Mouse (Mus musculus): ENCODE results near the gene Ppm1j. TPM values are rescaled to one million over a fixed set of nuclear protein-coding genes. Genes with fewer than 3 reads are reported as not detected.

The Ppm1j gene
- total RNA-seq, 2 experiments from 2014 or later, result 30.5 to 40.0 TPM

DNA sequence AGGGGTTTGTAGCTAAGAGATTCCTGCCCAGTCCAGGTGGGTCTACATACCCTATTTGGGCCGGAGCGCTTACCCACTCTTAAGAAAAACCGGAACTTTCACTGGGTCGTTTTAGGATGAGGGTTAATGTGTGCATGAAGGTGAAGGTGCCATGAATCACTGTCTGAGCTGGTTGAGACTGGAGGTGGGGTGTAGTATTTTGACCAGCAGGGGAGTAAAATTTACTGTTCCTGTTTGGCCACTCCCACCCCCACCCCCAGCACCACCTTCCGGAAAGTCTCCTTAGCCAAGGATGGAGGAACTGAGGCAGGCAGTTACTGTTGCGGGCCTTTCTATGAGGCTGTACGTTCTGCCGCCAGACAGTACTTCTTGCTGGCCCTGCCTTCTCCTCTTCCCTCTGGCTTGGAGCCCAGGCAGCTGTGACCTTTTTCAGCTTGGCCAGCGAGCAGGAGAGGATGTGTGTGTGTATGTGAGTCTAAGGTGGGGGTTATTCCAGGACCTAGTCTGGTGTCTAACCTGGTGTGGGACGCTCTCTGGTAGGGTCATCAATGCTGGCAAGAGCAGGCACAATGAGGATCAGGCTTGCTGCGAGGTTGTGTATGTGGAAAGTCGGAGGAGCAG, 1.3 kb downstream of the Ppm1j start:
- intact Hi-C loops (cut with DNase I), result loop anchor here (2.0 to 10.0 kb wide), 2 partner anchors 83 to 273 kb away; partner anchors contain the start of genes Capza1, Cttnbp2nl and St7l
- DNase-seq, result peak; percentile 62 to 78

DNA sequence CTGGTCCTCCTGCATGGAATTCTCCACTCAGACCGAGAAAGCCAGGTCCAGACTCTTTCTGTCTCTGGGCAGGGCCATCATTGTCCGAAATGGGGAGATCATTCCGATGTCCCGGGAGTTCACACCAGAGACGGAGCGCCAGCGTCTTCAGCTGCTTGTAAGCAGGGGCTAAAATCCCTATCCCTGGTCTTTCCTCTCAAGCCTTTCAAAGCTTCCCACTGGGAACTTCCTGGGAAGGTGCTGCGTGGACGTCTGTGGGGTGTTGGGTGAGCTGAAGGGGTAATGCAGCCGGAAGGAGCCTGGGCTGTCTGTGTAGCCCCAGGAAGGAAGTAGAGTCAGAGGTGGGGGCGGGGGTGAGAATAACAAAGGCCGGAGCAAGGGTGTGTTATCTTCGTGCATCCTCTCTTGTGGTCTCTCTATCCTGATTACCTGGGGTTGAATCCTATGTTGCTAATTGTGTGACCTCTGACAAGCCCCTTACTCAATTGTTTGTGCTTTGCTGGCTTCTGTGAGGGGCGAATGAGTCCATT, 3.2 kb downstream of the Ppm1j start:
- DNase-seq, result no peak
- intact Hi-C loops (cut with DNase I), result loop anchor here (2.0 to 10.0 kb wide), 2 partner anchors 81 to 271 kb away; partner anchors contain the start of genes Capza1, Cttnbp2nl and St7l

DNA sequence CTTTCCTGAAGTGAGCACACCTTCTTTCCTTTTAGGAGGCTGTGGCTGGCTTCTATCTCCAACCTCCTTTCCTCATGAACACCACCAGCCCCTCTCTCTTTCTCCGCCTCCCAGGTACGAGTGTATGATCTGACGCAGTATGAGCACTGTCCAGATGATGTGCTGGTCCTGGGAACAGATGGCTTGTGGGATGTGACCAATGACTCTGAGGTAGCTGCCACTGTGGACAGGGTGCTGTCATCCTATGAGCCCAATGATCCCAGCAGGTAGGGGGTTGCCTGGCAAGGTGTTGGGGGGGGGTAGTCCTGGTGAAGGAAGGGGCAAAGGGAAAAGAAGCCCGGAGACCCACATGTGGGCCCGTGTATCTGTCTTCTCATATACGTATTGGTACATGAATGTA, 4.4 kb downstream of the Ppm1j start:
- no peak for DNase-seq
- intact Hi-C loops (cut with DNase I), result loop anchor here (10.0 kb wide), 1 partner anchor 270 kb away; the partner anchor contains the start of gene Cttnbp2nl

DNA sequence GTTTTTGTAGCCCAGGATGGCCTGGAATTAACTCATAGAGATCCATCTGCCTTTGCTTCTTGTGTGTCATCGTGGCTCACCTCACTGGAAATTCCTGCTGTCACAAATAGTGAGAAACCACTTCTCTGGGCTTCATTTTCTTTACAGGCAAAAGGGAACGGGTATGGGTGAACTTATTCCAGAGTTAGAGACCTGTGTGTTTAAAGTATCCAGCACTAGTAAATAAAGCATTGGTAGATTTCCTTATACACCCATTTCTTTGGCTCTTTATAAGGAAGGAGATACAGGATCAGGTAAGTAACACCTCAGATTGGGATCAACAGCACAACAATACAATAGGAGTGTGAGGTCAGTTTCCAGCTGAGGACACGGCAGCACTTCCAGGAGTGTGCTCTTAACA, 7.2 kb downstream of the Ppm1j start, which contains the start of gene Rhoc:
Gene Rhoc (plus strand): TSS at position 301 of the 400 bp plus-strand sequence.
- intact Hi-C loops (cut with DNase I), result loop anchor here (10.0 kb wide), 1 partner anchor 267 kb away; the partner anchor contains the start of gene Cttnbp2nl
- DNase-seq, result no peak

DNA sequence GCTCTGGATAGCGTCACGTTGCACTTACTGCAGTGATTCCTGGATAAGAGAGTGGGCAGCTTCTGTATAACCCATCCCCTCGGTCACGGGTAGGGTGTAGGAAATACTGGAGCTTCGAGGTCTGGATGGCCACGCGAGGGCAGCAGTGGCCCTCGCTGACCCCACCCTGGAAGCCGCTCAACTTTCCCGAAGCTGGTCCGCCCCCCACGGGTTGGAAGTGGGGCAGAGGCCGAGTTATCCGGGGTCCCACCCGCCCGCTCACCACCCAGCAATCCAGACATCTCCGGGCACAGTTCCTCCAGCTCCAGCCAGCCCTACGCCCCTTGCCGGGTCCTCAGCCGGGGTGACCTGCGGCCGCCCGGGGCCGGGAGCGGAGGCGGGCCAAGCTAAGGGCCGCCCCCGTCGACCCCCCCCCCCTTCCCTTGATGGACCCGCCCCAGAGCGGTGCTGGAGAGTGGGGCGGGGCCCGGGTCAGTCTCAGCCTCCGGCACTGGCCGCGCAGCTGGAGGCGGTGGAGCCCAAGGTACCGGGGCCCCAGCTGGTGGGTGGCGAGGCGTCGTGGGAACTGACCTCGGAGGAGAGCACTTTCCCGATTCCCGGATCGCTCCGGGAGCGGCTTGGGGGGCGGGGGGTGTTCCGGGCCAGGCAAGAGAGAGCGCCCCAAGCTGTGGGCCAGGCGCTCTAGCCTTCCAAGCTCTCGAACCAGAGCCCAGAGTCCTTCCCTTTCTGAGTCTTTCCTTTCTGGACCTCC, 7.9 kb downstream of the Ppm1j start:
- intact Hi-C loops (cut with DNase I), result loop anchor here (10.0 kb wide), 1 partner anchor 266 kb away; the partner anchor contains the start of gene Cttnbp2nl
- peak; percentile 83 for DNase-seq

DNA sequence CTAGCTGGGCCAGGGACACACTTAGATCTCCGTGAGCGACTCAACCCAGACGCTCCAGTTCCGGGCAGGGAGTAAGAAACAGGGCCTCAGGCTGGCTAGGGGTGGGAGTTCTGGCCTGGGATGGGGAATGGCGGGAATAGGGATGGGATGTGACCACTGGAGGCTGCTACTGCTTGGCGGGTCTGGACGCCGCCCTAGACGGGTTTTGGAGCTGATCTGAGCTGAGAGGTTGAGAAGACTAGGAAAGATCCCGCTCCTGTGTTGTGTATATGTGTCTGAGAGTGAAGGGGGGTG, 8.4 kb downstream of the Ppm1j start:
- intact Hi-C loops (cut with DNase I), result loop anchor here (10.0 kb wide), 1 partner anchor 266 kb away; the partner anchor contains the start of gene Cttnbp2nl
- no peak for DNase-seq

DNA sequence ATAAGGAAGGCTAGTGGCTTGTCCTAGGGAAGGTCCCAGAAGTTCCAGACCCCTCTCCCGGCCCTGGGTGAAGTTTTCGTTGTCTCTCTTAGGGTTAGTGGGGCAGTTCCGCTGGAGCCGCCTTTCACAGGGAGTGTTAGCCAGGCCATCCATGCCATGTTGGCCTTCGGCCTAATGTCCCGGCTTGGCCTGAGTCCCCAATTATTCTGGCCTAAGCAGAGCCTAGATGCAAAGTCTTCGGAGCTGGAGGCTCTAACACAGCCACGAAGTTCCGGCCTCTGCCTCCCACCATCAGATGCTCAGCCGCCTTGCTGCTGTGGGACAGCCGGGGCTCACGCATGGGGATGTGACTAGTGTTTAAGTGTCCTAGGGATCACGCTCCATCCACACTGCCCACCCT, 9.0 kb downstream of the Ppm1j start:
- intact Hi-C loops (cut with DNase I), result loop anchor here (2.0 to 10.0 kb wide), 2 partner anchors 29 to 265 kb away; partner anchors contain the start of genes Cttnbp2nl and Mov10
- peak in 1 of 2 experiments; percentile 60 for DNase-seq

DNA sequence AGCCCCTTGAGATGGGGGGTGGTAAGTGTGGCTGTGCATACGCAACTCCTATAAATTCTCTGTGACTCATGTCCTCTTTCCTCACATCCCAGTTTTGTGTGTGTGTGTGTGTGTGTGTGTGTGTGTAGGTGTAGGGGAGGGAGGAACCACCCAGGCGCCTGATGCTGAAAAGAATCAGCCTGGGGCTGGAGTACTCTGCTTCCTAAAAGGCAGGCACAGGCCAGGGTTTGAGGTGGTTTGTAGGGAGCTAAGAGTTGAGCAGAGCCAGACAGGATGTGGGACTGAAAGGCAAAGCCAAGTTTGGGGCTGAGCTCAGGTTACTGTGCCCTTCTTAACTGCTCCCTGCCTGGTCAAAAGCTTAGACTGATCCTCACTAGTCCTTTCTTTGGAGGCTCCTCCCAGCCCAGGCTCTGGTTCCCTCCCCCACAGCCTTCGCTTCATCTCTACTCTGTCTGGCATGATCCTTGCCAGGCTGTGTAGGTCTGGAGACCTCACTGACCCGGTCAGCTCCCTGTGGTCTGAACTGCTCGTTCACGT, 9.6 kb downstream of the Ppm1j start:
- no peak for DNase-seq
- intact Hi-C loops (cut with DNase I), result loop anchor here (2.0 kb wide), 1 partner anchor 28 kb away; the partner anchor contains the start of gene Mov10

DNA sequence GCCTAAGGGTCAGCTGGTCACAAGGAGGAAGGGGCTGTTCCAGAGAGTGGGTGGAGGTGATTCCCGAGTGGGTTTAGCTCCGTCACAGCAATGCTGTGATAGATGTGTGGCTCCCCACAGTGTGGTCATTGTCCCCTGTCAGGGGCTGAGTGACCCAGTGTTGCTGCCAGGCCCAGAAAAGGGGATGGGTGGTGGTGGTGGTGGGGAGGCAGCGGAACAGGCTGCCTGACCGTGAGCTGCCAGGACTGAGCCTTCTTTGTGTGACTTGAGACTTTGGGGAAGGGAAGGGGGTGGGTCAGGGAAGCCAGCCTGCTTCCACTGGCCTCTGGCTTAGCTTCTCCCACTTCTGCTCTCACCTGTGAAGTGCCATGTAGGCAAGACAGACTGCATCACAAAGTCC, 10.2 kb downstream of the Ppm1j start:
- intact Hi-C loops (cut with DNase I), result loop anchor here (2.0 kb wide), 1 partner anchor 28 kb away; the partner anchor contains the start of gene Mov10
- DNase-seq, result no peak

DNA sequence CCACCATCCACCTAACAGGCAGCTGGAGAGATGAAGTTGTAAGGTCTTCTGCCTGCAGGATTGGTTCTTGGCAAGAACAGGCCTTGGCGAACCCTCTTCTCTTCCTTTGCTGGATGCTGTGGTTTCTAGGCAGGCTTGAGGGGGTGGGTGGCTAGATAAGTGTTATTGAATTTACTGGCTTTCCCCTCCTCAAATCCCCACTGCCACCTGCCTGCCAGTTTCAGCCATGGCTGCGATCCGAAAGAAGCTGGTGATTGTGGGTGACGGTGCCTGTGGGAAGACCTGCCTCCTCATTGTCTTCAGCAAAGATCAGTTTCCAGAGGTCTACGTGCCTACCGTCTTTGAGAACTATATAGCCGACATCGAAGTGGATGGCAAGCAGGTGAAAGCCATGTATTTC, 10.8 kb downstream of the Ppm1j start:
- intact Hi-C loops (cut with DNase I), result loop anchor here (2.0 kb wide), 1 partner anchor 27 kb away; the partner anchor contains the start of gene Mov10
- DNase-seq, result no peak

DNA sequence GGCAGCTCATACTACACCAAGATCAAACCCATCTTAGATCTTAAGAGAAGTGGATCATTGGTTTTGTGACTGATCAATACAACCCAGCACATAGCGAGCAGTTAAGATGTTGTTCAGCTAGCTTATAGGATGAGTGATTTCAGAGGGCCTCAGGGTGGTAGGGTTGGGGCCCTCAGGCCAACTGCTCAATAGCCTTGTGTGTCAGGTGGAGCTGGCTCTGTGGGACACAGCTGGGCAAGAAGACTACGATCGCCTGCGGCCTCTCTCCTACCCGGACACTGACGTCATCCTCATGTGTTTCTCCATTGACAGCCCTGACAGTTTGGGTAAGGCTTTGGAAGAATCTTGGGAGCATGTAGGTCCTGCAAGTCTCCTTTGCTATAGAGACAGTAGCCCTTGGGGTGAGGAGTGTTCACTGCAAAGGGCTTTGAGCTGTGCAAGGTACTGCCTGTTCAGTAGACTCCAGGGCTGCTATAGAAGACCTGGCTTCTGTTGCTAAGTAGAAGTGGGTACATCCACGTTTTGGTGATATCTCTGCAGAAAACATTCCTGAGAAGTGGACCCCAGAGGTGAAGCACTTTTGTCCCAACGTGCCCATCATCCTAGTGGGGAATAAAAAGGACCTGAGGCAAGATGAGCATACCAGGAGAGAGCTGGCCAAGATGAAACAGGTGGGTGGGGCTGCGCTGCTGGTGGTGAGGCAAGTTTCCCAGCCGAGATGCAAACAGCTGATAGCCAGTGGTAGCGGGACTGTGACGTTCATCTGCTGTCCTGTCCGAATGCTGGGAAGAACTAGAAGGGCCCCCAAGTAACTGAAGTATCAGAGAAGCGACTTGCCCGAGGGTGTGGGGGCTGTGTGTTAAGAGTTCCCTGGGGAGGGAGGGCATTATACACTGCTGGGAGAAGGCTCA, 11.8 kb downstream of the Ppm1j start:
- DNase-seq, result no peak
- intact Hi-C loops (cut with DNase I), result no loop called here

DNA sequence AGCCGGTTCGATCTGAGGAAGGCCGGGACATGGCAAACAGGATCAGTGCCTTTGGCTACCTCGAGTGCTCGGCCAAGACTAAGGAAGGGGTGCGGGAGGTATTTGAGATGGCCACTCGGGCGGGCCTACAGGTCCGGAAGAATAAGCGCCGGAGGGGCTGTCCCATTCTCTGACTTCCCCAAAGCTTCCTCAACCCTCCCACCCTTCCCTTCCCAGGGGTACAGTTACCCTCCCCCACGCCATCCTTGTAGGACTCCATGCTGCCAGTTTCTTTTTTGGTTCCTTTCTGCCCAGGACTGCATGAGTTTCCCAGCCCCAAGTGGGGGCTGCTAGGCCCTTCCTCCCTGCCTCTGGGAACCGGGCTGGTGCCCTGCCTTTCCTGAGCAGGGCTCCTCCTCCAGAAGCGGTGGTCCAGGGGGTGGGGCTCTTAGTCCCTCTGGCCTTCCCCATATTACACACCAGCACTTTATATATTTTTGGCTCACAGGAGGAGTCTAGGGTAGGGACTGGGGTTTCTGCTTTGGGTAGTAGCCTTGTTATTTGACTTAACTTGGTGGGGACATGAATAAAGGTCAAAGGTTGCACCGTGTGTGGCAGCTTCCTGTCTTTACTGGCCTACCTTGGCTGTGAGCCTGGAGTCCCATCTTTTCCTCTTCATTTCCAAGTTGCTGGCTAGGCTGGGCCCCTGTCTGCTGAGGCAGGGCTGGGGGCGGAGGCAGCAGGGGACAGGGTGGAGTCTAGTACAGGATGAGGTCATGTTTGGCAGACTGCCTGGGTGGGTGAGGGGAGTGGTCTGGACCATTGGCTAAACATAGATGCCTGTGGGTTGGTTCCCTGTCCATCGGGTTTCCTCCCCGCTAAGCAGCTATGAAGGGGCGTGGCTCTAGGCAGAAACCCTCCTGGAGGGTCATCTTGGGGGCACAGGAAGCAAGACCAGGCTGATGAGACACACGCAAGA, 13.3 kb downstream of the Ppm1j start:
- intact Hi-C loops (cut with DNase I), result no loop called here
- peak; percentile 84 to 88 for DNase-seq

DNA sequence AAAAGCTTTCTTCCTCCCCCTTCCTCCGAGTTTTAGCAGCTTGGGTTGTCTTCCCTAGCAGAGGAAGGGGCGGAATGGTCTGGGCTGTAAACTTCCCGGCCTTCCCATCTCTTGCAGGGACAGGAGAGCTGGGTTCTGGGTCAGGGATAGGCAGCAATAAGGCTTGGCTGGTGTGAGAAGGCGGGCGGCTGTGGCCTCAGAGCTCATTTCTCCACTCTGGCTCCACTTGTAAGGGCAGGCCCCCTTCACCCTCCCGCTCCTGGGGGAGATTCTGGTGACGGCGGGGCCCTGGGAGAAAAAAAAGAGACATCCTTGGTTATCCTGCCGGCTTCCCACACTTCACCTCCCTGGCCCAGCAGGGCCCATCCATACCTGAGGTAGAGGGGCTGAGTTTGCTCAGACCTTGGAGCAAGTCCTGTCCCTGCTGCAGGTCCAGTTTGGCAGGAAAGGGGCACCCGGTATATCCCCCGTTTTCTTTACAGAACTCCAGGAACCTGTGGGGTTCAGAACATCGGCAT, 14.2 kb downstream of the Ppm1j start:
- intact Hi-C loops (cut with DNase I), result no loop called here
- DNase-seq, result no peak

DNA sequence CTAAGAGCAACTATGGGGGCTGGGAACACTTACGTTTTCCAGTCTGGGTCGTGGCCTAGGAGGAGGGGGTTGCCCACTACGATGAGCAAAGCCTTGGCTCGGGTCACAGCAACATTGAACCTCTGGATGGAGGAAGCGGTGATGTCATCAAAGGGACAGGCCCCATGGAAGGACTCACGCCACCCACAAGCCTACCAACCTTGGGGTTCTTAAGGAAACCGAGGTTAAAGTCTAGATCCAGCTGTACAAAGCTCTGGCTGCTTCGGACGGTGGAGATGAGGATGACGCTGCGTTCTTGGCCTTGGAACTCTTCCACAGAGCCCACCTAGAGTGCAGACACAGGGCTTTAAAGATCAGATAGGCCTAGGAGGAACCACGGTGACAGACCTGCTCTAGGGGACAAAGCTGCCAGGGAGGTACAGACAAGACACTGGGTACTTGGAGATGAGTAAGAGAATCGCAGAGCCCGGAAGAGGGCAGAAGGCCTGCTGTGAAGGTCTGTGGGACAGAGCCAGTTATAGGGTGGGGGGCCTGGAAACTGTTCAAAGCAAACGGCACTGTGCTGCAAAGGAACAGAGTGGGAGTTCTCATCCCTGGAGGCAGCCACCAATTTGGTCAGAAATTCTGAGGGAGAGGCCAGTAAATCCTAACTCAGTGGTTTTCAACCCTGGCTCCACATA, 14.9 kb downstream of the Ppm1j start:
- DNase-seq, result no peak
- intact Hi-C loops (cut with DNase I), result no loop called here

DNA sequence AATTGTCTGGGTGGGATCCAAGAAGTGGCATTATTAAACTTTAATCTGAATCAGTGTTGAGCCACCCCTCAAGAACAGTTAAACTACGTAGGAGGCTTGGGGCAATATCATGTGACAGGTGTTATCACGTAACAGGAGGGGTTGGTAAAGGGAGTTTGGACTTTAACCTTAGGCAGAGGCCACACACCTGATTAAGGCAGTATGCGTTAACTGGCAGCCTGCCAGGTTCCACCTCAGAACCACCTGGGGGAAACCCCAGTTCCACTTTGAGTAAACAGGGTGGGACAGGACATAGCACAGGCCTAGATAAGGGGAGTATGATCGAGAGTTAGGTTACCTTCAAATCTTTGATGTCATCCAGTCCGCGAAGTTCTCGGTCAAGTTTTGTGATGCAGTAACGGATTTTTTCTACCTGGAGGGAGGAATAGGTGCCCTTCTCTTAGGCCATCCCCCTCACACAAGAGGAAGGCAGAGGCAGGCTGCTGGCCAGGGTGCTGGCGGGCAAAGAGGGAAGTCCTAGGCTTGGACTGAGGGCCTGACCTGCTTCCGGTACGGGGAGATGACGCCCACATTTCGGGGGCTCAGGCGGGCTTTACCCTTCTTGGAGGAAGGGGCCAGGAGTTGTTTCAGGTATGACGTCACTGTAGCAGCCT, 15.7 kb downstream of the Ppm1j start:
- no peak for DNase-seq
- intact Hi-C loops (cut with DNase I), result no loop called here

DNA sequence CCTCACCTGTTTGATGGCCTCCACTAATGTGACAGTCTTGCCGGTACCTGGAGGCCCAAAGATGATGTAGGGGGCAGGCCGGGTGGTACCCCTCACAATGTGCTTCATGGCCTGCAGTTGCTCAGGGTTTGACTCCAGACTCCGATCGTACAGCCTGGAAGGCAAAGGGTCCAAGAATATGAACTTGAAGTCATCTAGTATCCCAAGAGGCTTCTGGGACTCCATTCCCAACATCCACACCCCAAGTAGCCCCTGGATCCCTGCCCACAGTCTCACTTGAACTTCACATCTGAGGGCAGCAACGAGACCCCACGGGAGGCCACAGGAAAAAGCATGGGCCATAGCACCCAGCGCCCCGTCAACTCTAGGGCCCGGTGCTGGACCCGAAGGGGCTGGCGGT, 19.8 kb downstream of the Ppm1j start:
- intact Hi-C loops (cut with DNase I), result no loop called here
- DNase-seq, result no peak

DNA sequence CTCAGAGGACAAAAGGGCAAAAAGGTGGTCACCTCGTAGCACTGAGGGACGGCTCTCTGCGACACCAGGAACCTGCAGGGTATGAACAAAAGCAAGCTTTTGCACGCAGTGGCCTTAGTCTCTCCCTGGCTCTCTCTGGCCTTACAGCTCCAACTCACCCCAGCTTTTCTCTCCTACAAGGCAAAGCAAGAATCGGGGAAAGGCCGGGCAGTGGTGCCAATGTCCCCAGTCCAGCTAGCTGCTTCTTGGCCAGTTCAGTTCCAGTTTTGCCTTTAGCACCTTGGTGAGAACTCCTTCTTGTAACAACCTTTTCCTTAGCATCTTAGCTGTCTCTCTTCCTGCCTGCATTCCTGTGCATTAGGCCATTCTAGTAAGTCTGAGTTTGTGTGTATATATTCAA, 20.6 kb downstream of the Ppm1j start:
- DNase-seq, result no peak
- intact Hi-C loops (cut with DNase I), result no loop called here
